Mouse (Mus musculus) layer of hippocampus, adult 9-11 months (tissue): ENCODE measurements around the gene Pdcd6.

Experiments
- DNase-seq: peaks from one replicate; pipeline ENCODE4 v3.0.0; 2022

The Pdcd6 gene

DNA sequence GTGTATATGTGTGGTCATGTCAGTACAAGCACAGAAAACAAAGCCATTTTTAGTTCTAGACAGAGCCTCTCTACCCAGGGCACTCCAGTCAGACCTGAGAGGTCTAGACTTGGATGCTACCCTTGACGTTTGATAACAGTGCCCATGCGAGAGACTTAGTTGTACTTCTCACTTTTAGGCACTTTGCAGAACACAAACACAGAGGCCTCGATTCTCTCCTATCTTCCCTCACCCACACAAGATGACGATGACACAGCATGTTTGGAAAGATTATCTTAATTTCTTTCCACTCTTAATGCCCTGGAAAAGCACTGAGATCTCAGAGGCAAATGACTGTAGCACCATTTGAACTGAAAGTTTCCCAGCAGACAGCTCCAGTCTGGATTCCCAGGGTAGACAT, 41.7 kb downstream of the Pdcd6 start:
- DNase-seq, result no peak

DNA sequence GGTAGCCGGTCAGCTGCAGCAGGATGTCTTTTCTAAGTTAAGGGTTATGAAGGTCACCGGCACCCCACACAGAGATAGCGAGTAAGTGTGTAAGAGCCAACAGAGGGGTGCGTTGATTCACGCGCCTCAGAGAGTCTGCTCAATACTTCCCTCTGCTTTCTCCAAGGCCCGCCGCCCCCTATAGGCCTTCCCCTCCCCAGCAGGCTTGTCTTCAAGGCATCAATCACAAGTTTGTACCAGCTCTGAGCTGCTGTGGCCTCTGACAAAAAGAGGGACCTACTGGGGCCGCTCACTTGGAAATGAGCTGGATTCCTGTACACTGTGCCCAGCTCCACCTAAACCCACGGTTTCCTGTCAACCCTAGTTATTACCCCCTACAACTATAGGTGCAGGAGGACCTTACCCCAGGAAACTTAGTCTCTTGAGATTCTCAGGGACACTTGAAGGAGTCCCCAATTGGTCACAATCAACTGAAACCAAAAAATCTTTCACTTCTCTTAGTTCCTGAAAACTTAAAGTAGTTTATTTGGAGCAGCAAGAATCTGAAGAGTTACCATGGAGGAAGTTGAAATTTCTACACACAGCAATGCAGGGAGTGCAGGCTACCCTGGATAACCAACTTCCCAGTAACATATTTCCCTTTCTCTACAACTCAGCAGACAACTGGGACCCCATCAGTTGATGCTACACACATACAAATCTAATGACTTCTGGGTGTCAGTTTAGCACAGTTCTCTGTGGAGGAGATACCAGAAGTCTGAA, 57.0 kb downstream of the Pdcd6 start:
- DNase-seq, result peak; percentile 51

DNA sequence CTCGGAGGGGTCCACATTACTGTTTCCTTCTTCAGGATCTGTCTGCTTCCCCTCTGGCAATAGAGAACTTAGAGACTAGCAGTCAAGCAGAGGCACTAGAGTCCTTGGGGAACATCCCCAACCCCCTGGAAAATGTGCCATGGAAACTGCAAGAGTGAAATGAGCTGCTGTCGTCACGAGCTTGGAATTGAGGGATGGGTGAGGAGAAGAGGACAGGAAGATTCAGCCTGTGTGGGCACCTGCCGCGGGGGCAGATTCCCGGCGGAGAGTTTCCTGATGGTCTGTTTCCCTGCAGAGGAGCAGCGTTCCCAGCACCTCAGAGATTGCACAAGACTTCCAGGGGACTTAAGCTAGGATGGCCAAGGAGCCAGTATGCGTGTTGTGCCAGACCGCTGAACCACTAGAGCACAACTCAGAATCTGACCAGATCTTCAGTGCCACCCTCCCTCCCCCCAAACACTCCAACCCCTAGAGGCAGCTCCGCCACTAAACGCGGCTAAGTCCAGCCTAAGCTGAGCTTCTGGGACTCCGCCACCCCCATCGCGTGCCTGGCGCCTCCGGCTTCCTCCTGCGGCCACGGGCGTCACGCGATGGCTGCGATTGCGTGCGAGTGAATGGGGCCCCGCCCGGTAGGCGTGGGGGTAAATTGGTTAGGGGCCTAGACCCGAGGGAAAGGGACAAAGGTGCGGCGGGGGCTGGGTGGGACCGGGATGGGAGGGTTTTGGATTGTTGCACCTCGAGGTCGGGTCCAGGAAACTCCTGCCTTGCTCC, 57.7 kb downstream of the Pdcd6 start:
- peak; percentile 22 for DNase-seq
